Mouse (Mus musculus): ENCODE measurements at regions not wholly inside any gene's neighbourhood (a gene's known extent, or its start where the extent isn't known, plus 50 kb on each side); places are given as distances from the start of the nearest gene placed in this dataset.
"Not testable (repeated sequence)": the region's sequence is repeated elsewhere in the genome, so short reads cannot be mapped to it uniquely, and the experiment has no call there.

GRCm38 (mm10) chr7:73196851-73197531 lies 178.3 kb upstream of the Rgma start:
- no peak for DNase-seq (ENCODE audit: low spot score)

GRCm38 (mm10) chr7:73198069-73198468 lies 177.2 kb upstream of the Rgma start:
- no peak for DNase-seq (ENCODE audit: low spot score)

- DNase-seq (ENCODE audit: low spot score): no peak
Measured at GRCm38 (mm10) chr7:73199967-73200366, 175.3 kb upstream of the Rgma start.

- no peak for DNase-seq (ENCODE audit: low spot score)
Measured at GRCm38 (mm10) chr7:73201330-73201729, 174.0 kb upstream of the Rgma start.

GRCm38 (mm10) chr7:73206922-73207811 lies 168.1 kb upstream of the Rgma start:
- DNase-seq (ENCODE audit: low spot score): no peak

GRCm38 (mm10) chr7:73208479-73208816 lies 166.9 kb upstream of the Rgma start:
- DNase-seq (ENCODE audit: low spot score): no peak

GRCm38 (mm10) chr7:73208817-73209602 lies 166.3 kb upstream of the Rgma start:
- no peak for DNase-seq (ENCODE audit: low spot score)

- no peak for DNase-seq (ENCODE audit: low spot score)
Measured at GRCm38 (mm10) chr7:73210078-73210477, 165.2 kb upstream of the Rgma start.

- DNase-seq (ENCODE audit: low spot score): no peak
Measured at GRCm38 (mm10) chr7:73222237-73222915, 152.9 kb upstream of the Rgma start.

- no peak for DNase-seq (ENCODE audit: low spot score)
Measured at GRCm38 (mm10) chr7:73222929-73223512, 152.3 kb upstream of the Rgma start.

GRCm38 (mm10) chr7:73233539-73234158 lies 141.7 kb upstream of the Rgma start:
- DNase-seq (ENCODE audit: low spot score): no peak

GRCm38 (mm10) chr7:73238486-73238885 lies 136.8 kb upstream of the Rgma start:
- DNase-seq (ENCODE audit: low spot score): no peak

GRCm38 (mm10) chr7:73243591-73244355 lies 131.5 kb upstream of the Rgma start:
- no peak for DNase-seq (ENCODE audit: low spot score)

- no peak for DNase-seq (ENCODE audit: low spot score)
Measured at GRCm38 (mm10) chr7:73245431-73245830, 129.9 kb upstream of the Rgma start.

- DNase-seq (ENCODE audit: low spot score): no peak
Measured at GRCm38 (mm10) chr7:73250593-73250992, 124.7 kb upstream of the Rgma start.

- no peak for DNase-seq (ENCODE audit: low spot score)
Measured at GRCm38 (mm10) chr7:73251187-73251740, 124.0 kb upstream of the Rgma start.

- not testable (repeated sequence) for DNase-seq (ENCODE audit: low spot score)
Measured at GRCm38 (mm10) chr7:73254972-73255371, 120.3 kb upstream of the Rgma start.

- DNase-seq (ENCODE audit: low spot score): no peak
Measured at GRCm38 (mm10) chr7:73260140-73260539, 115.2 kb upstream of the Rgma start.

- DNase-seq (ENCODE audit: low spot score): no peak
Measured at GRCm38 (mm10) chr7:73261750-73262149, 113.6 kb upstream of the Rgma start.

GRCm38 (mm10) chr7:73262526-73262925 lies 112.8 kb upstream of the Rgma start:
- DNase-seq (ENCODE audit: low spot score): no peak

Data from MN1 (cell line).